Mouse (Mus musculus) liver, postnatal 0 days (tissue): Measurements from ENCODE around the gene Myo5c. TPM values are rescaled to one million over a fixed set of nuclear protein-coding genes. Genes with fewer than 3 reads are reported as not detected.

Experiments used
- ATAC-seq: fragments of 200-750 bp; cut with Nextera tagmentation; 2 replicates; pipeline ENCODE4 v1.8.0; 2017; ENCODE audit warnings: mild to moderate bottlenecking, moderate library complexity
- DNase-seq: peaks from one replicate; pipeline ENCODE4 v3.0.0-alpha.2; 2016
- H3K27ac ChIP-seq: fragments of 300-500 bp; sonication (generic); 2 replicates; pipeline ENCODE4 v1.5.1; 2014; ENCODE audit warnings: antibody characterized with exemption, moderate library complexity, mild to moderate bottlenecking, low read depth
- H3K27me3 ChIP-seq: fragments of 300-500 bp; sonication (generic); 2 replicates; pipeline ENCODE4 v1.6.1; 2014; ENCODE audit warnings: low read length, control low read depth, mixed read lengths; ENCODE audit not compliant: insufficient read depth
- H3K36me3 ChIP-seq: fragments of 300-500 bp; sonication (generic); replicated peaks from 2 replicates; pipeline ENCODE4 v1.6.1; 2014; ENCODE audit warnings: mild to moderate bottlenecking, control low read depth, low read length, moderate library complexity, mixed read lengths; ENCODE audit not compliant: insufficient read depth
- H3K4me1 ChIP-seq: fragments of 300-500 bp; sonication (generic); 2 replicates; pipeline ENCODE4 v1.6.1; 2014; ENCODE audit warnings: antibody characterized with exemption, mild to moderate bottlenecking, control low read depth; ENCODE audit not compliant: insufficient read depth
- H3K4me2 ChIP-seq: fragments of 300-500 bp; sonication (generic); 2 replicates; pipeline ENCODE4 v1.6.1; 2014; ENCODE audit warnings: low read depth, mild to moderate bottlenecking, low read length, moderate library complexity, mixed read lengths
- H3K4me3 ChIP-seq: fragments of 300-500 bp; sonication (generic); 2 replicates; pipeline ENCODE4 v1.5.1; 2014; ENCODE audit warnings: low read depth, low read length
- H3K9ac ChIP-seq: fragments of 300-500 bp; sonication (generic); replicated peaks from 2 replicates; pipeline ENCODE4 v1.6.1; 2014; ENCODE audit warnings: mild to moderate bottlenecking, moderate library complexity
- H3K9me3 ChIP-seq: fragments of 300-500 bp; sonication (generic); 2 replicates; pipeline ENCODE4 v1.6.1; 2016; ENCODE audit warnings: mild to moderate bottlenecking, control low read depth, low read length, mixed read lengths
- CTCF ChIP-seq: sonication (generic); IDR thresholded peaks from 2 replicates; pipeline ENCODE4 v1.5.1; 2016; ENCODE audit warnings: antibody characterized with exemption, low read depth
- EP300 ChIP-seq: IDR thresholded peaks from 2 replicates; pipeline ENCODE4 v1.6.1; 2016; ENCODE audit warnings: antibody characterized with exemption, low read depth, mild to moderate bottlenecking
- WGBS: fragments of 180-500 bp; shearing (Covaris S2); extraction: QIAGEN DNeasy Blood & Tissue Kit; methylation state at CpG from one replicate; pipeline ENCODE4 v1.1.7; 2014; ENCODE audit not compliant: insufficient replicate concordance; 5-methylcytosine and 5-hydroxymethylcytosine counted together
- polyA plus RNA-seq: library from polyadenylated mRNA; unstranded; fragments of >200 nt; fragmentation: Nextera tagmentation; extraction: Ambion mirVana; gene quantifications from 2 replicates; pipeline ENCODE4 v1.2.1, GENCODE M21; 2015

Gene Myo5c
- polyA plus RNA-seq, 1 experiment from 2014 or later = 0.48 TPM

DNA sequence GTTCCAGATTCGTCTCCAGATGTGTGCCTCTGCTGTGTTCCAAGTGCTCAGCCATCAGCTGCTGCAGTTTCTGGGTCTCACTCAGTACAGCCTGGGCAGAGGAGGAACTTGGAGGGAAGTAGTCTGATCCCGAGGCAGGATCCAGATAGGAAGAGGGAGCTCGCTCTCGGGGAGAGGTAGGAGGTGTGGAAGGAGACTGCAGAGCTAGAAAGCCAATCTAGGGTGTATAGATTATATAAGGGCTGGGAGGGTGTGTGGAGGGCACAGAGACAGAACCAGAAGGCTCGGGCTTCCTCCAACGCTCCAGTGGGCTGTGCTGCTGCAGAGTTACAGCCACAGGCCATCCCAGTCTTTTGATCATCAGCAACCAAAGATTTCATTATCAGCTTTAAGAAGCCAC, 11.2 kb downstream of the Myo5c start:
- TF ChIP-seq EP300 (no peak), CTCF (no peak)
- no peak overlapping the region for H3K27ac ChIP-seq
- no peaks in the 10 kb centered on the region for H3K27me3 ChIP-seq
- DNase-seq (no peak), ATAC-seq (no peak)
- no peaks in the 10 kb centered on the region for H3K36me3 ChIP-seq
- 64% methylated on average over 6 of the region's 6 CpGs for WGBS
- H3K4me1 ChIP-seq = no peaks in the 10 kb centered on the region
- no peak overlapping the region for H3K4me3 ChIP-seq
- H3K4me2 ChIP-seq = no peak overlapping the region
- H3K9me3 ChIP-seq = no peaks in the 10 kb centered on the region
- no peak overlapping the region for H3K9ac ChIP-seq

DNA sequence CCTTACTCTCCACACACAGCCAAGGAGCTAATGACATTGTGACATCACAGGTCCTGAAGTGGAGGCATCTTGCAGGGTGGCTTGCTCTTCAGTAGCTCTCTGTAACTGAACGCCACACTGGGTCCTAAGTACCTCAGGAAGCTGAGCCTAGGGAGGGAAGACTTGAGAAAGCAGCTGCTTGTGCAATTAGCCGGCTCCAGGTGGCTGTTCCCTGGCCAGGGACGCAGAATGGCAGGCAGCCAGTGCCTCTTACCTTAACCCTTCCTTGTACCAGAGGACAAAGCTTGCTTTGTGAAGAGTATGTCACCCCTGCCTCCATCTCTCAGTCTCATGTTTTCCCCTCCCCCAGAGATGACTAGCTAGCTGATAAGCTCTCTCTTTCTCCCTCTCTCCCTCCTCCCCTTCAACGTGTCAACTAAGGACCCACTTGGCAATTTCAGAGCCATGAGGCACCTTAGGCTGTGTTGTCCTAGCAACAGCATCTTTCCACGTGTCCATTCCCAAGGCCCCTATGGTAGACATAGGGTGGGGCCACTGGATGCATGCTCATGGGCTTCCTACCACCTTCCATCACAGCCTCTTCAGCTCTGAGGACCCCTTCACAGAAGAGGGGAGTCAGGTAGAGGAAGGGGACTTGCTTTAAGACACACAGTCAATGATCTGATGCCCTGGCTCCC, 12.0 kb downstream of the Myo5c start:
- WGBS = 38% methylated on average over 5 of the region's 5 CpGs

GRCm38 (mm10) chr9:75244527-75244926, 12.7 kb downstream of the Myo5c start:
- Histone ChIP-seq H3K27me3 (no peaks in the 10 kb centered on the region), H3K4me3 (no peak overlapping the region), H3K4me1 (no peaks in the 10 kb centered on the region), H3K4me2 (no peak overlapping the region), H3K9me3 (no peaks in the 10 kb centered on the region), H3K36me3 (no peaks in the 10 kb centered on the region), H3K9ac (no peak overlapping the region), H3K27ac (no peak overlapping the region)
- ATAC-seq (no peak), DNase-seq (no peak)
- TF ChIP-seq EP300 (no peak), CTCF (peak; percentile 17; the same call in 1 of the 2 replicates)
- WGBS = 70% methylated on average over 4 of the region's 4 CpGs

More for the DNA sequence above, 12.0 kb downstream of the Myo5c start:
- DNase-seq (no peak), ATAC-seq (no peak)
- no peak for TF ChIP-seq EP300
- no peaks in the 10 kb centered on the region for H3K36me3 ChIP-seq
- H3K4me2 ChIP-seq = no peak overlapping the region
- no peaks in the 10 kb centered on the region for H3K9me3 ChIP-seq
- H3K4me1 ChIP-seq = no peaks in the 10 kb centered on the region
- H3K9ac ChIP-seq = no peak overlapping the region
- no peaks in the 10 kb centered on the region for H3K27me3 ChIP-seq
- H3K4me3 ChIP-seq = no peak overlapping the region
- no peak overlapping the region for H3K27ac ChIP-seq

GRCm38 (mm10) chr9:75246080-75246930, 14.5 kb downstream of the Myo5c start:
- no peaks in the 10 kb centered on the region for H3K4me1 ChIP-seq
- TF ChIP-seq CTCF (no peak), EP300 (no peak)
- H3K4me3 ChIP-seq = no peak overlapping the region
- H3K9ac ChIP-seq = no peak overlapping the region
- H3K27ac ChIP-seq = no peak overlapping the region
- DNase-seq (no peak), ATAC-seq (no peak)
- H3K27me3 ChIP-seq = no peaks in the 10 kb centered on the region
- no peaks in the 10 kb centered on the region for H3K9me3 ChIP-seq
- no peak overlapping the region for H3K4me2 ChIP-seq
- no peaks in the 10 kb centered on the region for H3K36me3 ChIP-seq
- 54% methylated on average over 13 of the region's 13 CpGs for WGBS

GRCm38 (mm10) chr9:75247870-75248269, 16.1 kb downstream of the Myo5c start:
- no peak for ATAC-seq
- no peak for TF ChIP-seq EP300
- Histone ChIP-seq H3K36me3 (no peaks in the 10 kb centered on the region), H3K27me3 (no peaks in the 10 kb centered on the region), H3K27ac (no peak overlapping the region), H3K4me2 (no peak overlapping the region), H3K4me3 (no peak overlapping the region), H3K4me1 (no peaks in the 10 kb centered on the region), H3K9ac (no peak overlapping the region), H3K9me3 (no peaks in the 10 kb centered on the region)
- WGBS = 77% methylated on average over 6 of the region's 6 CpGs
- DNase-seq = no peak

- 50% methylated on average over 1 of the region's 1 CpGs for WGBS
Measured at GRCm38 (mm10) chr9:75248359-75248758, 16.5 kb downstream of the Myo5c start.

More at GRCm38 (mm10) chr9:75248359-75248758, 16.5 kb downstream of the Myo5c start:
- TF ChIP-seq CTCF = no peak
- H3K27ac ChIP-seq = no peak overlapping the region
- no peaks in the 10 kb centered on the region for H3K4me1 ChIP-seq
- H3K9ac ChIP-seq = no peak overlapping the region
- no peaks in the 10 kb centered on the region for H3K36me3 ChIP-seq
- no peaks in the 10 kb centered on the region for H3K27me3 ChIP-seq
- no peak for ATAC-seq
- no peak for DNase-seq
- no peak overlapping the region for H3K4me2 ChIP-seq
- no peaks in the 10 kb centered on the region for H3K9me3 ChIP-seq
- no peak overlapping the region for H3K4me3 ChIP-seq
